Mouse (Mus musculus) cortical plate, adult 2 months (tissue): ENCODE measurements around the gene Nat8f4.

Experiments used
- CTCF ChIP-seq: fragments of 200-500 bp; IDR thresholded peaks from 2 replicates; pipeline ENCODE4 v1.5.1; 2011; ENCODE audit warnings: mild to moderate bottlenecking, control low read depth, low read length; ENCODE audit not compliant: insufficient read depth; ENCODE audit errors: extremely low read depth
- POLR2A ChIP-seq: fragments of 200-500 bp; IDR thresholded peaks from 2 replicates; pipeline ENCODE4 v1.6.1; 2011; ENCODE audit warnings: mild to moderate bottlenecking, low read length, control low read depth; ENCODE audit not compliant: insufficient read depth; ENCODE audit errors: extremely low read depth

GRCm38 (mm10) chr6:85926709-85927108 is 22.0 kb upstream of the Nat8f4 start:
- TF ChIP-seq CTCF (no peak), POLR2A (no peak)
